Mouse (Mus musculus) stomach, embryonic 16.5 days (tissue): Measurements from ENCODE around the gene Sspo. TPM values are rescaled to one million over a fixed set of nuclear protein-coding genes. Genes with fewer than 3 reads are reported as not detected.

Experiments used
- ATAC-seq: fragments of 200-750 bp; cut with Nextera tagmentation; 2 replicates; pipeline ENCODE4 v1.8.0; 2017; ENCODE audit warnings: moderate number of reproducible peaks, moderate TSS enrichment; ENCODE audit not compliant: insufficient read depth, low FRiP score
- H3K27ac ChIP-seq: fragments of 300-500 bp; sonication (generic); 2 replicates; pipeline ENCODE4 v1.5.1; 2014; ENCODE audit warnings: low read length
- H3K27me3 ChIP-seq: fragments of 300-500 bp; sonication (generic); 2 replicates; pipeline ENCODE4 v1.6.1; 2014; ENCODE audit warnings: low read length, control low read depth, mixed read lengths; ENCODE audit not compliant: control insufficient read depth, insufficient read depth
- H3K36me3 ChIP-seq: fragments of 300-500 bp; sonication (generic); 2 replicates; pipeline ENCODE4 v1.6.1; 2014; ENCODE audit warnings: low read length; ENCODE audit not compliant: control insufficient read depth, insufficient read depth
- H3K4me1 ChIP-seq: fragments of 300-500 bp; sonication (generic); 2 replicates; pipeline ENCODE4 v1.6.1; 2014; ENCODE audit warnings: low read length, control low read depth, mixed read lengths; ENCODE audit not compliant: control insufficient read depth, insufficient read depth
- H3K4me2 ChIP-seq: fragments of 300-500 bp; sonication (generic); 2 replicates; pipeline ENCODE4 v1.6.1; 2014; ENCODE audit warnings: low read depth, low read length, mixed read lengths
- H3K4me3 ChIP-seq: fragments of 300-500 bp; sonication (generic); replicated peaks from 2 replicates; pipeline ENCODE4 v1.5.1; 2014; ENCODE audit warnings: mild to moderate bottlenecking, low read length
- H3K9ac ChIP-seq: fragments of 300-500 bp; sonication (generic); 2 replicates; pipeline ENCODE4 v1.6.1; 2014; ENCODE audit warnings: low read length
- H3K9me3 ChIP-seq: fragments of 300-500 bp; sonication (generic); replicated peaks from 2 replicates; pipeline ENCODE4 v1.6.1; 2016; ENCODE audit warnings: low read length, control low read depth; ENCODE audit not compliant: control insufficient read depth
- whole genome bisulfite sequencing: fragments of 180-500 bp; shearing (Covaris S2); extraction: QIAGEN DNeasy Blood & Tissue Kit; methylation state at CpG from one replicate; pipeline ENCODE4 v1.1.7; 2014; 5-methylcytosine and 5-hydroxymethylcytosine counted together
- polyA plus RNA-seq: library from polyadenylated mRNA; unstranded; fragments of >200 nt; fragmentation: Nextera tagmentation; extraction: Ambion mirVana; gene quantifications from 2 replicates; pipeline ENCODE4 v1.2.1, GENCODE M21; 2015

The Sspo gene
- 0.14 and 0.89 TPM in 2 replicates for polyA plus RNA-seq

GRCm38 (mm10) chr6:48447929-48448328 lies at the start of gene Sspo:
Gene Sspo (plus strand): TSS chr6:48448229.
- Histone ChIP-seq H3K4me1 (peaks cover 17% of the 10 kb centered on the region), H3K9me3 (no peaks in the 10 kb centered on the region), H3K9ac (no peak within 1 kb of the TSS; the same call in 1 of the 2 replicates), H3K4me3 (no peak within 1 kb of the TSS), H3K36me3 (no peaks in the 10 kb centered on the region), H3K27me3 (no peaks in the 10 kb centered on the region), H3K4me2 (no peak within 1 kb of the TSS), H3K27ac (no peak within 1 kb of the TSS)
- 85% methylated on average over 1 of the region's 1 CpGs for WGBS
- no peak for ATAC-seq

DNA sequence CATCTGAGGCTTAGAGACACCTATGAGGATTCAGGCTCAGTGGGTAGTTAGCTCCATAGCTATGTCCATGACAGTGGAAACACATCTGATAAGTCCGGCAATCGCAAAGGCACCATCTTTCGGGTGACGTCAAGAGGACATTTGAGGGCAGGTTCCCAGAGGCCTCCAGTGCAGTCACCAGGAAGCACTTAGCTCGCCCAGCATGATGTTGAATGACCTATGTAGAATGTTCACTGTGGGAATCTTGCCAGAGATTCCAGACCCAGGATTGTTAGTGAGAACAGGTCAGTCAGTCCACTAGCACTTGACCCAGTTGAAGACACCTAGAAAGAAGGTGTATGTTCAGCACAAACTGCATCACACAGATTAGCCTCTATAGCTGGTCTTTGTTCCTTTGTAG lies 48.1 kb upstream of the Sspo start:
- no peak overlapping the region for H3K9ac ChIP-seq
- H3K27ac ChIP-seq: no peak overlapping the region
- 86% methylated on average over 5 of the region's 5 CpGs for WGBS
- H3K4me2 ChIP-seq: no peak overlapping the region
- no peak overlapping the region for H3K4me3 ChIP-seq
- H3K4me1 ChIP-seq: peaks cover 16% of the 10 kb centered on the region
- H3K27me3 ChIP-seq: no peaks in the 10 kb centered on the region
- H3K9me3 ChIP-seq: no peaks in the 10 kb centered on the region
- ATAC-seq: no peak
- peaks cover under 1% of the 10 kb centered on the region; the same call in 1 of the 2 replicates for H3K36me3 ChIP-seq

DNA sequence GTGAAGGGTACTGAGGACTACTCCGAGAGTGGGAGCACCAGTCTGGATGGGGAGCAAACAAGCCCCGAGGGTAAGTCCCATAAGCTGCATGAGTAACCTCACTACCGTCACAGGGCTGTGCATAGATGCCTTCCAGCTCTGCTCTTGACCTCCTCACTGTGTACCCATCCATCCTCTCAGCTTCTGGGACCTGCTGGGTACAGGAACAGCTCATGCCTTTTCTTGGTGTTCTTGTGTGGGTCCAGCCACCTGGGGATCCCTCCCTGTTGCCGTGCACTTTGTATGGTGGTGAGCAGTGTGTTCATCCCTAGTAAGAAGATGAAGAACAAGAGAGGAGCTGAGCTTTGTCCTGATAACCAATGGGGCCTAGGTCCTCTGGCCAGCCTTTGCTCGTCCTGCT lies 44.0 kb upstream of the Sspo start:
- H3K27me3 ChIP-seq: no peaks in the 10 kb centered on the region
- H3K27ac ChIP-seq: no peak overlapping the region
- no peaks in the 10 kb centered on the region for H3K4me1 ChIP-seq
- ATAC-seq: no peak
- no peaks in the 10 kb centered on the region for H3K9me3 ChIP-seq
- no peak overlapping the region for H3K4me3 ChIP-seq
- WGBS: 91% methylated on average over 5 of the region's 5 CpGs
- H3K4me2 ChIP-seq: no peak overlapping the region
- no peak overlapping the region for H3K9ac ChIP-seq
- peaks cover 5% of the 10 kb centered on the region; the same call in 1 of the 2 replicates for H3K36me3 ChIP-seq

DNA sequence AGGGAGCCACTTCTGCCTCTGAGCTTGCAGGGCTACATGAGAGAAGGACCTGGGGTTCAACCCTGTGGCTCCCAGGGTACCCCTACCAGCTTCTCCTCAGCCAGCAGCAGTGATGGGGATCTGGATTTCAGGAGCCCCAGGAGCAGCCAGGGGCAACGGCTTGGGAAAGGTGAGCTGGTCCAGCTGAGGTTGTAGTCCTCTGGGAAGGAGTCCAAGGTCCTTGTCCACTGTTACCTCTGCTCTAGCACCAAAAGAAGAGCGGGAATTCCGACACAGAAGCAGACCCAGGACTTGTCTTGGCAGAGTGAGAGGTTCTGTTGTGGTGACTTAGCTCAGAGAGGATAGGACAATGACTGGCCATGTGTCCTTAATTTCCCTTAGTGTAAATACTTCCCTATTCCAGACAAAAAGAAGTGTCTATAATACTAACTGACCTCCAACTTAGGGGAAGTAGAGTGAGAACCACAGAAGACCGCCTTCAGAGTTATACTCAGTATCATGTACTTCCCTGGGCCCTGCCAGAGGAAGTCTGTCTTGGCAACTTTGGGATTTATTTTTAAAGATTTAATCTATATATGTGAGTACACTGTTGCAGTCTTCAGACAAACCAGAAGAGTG lies 38.2 kb upstream of the Sspo start:
- Histone ChIP-seq H3K9ac (no peak overlapping the region), H3K36me3 (peaks cover 21% of the 10 kb centered on the region; the same call in 1 of the 2 replicates), H3K4me1 (peaks cover 4% of the 10 kb centered on the region; the same call in 1 of the 2 replicates), H3K4me2 (no peak overlapping the region), H3K27me3 (no peaks in the 10 kb centered on the region), H3K27ac (no peak overlapping the region), H3K4me3 (no peak overlapping the region), H3K9me3 (no peaks in the 10 kb centered on the region)
- no peak for ATAC-seq
- WGBS: 89% methylated on average over 4 of the region's 4 CpGs

- 67% methylated on average over 3 of the region's 3 CpGs for WGBS
- ATAC-seq: no peak
Observed at GRCm38 (mm10) chr6:48410551-48410950, 37.5 kb upstream of the Sspo start.

DNA sequence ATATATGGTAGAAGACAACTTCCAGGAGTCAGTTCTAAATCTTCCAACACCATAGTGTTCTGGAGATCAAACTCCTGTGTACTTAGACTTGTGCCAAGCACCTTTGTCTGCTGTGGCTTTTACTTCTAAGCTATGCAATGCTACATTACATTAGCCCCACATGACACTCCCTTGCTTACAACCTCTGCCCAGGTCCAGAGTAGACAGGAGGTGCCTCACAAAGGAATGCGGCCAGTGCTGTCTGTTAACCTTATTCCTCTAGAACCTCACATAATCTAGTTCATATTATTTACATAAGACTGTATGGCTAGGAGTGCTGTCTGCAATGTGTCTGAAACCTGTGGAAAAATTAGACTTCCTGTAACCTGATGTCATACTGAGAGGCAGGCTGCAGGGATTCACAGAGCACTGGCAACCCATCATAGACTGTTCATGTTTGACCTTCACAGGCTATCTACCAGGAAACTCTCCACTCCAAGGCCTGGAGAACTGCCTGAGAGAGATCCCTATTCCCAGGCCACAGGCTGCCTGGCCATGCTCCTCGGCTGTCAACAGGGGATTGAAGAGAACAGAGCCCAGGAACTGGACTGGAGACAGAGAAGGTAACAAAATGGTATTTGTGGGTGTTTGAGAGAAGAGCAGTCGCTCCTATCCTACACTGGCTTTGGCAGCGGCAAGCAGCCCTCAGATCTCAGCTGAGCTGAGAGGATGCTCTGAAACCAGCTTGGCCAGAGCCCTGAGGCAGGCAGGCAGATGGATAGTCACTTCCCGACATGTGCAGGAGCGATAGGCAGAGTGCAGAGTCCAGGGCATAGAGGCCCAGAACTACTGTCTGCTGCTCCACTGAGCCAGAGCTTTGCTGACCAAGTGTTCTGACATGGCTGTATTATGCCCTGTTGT lies 36.6 kb upstream of the Sspo start:
- H3K4me1 ChIP-seq: peaks cover 4% of the 10 kb centered on the region; the same call in 1 of the 2 replicates
- H3K27ac ChIP-seq: peak overlapping the region; percentile 53; the same call in 1 of the 2 replicates
- no peak overlapping the region for H3K4me3 ChIP-seq
- WGBS: 88% methylated on average over 6 of the region's 6 CpGs
- no peaks in the 10 kb centered on the region for H3K27me3 ChIP-seq
- ATAC-seq: peak; percentile 63; the same call in 1 of the 2 replicates
- H3K9ac ChIP-seq: no peak overlapping the region
- H3K4me2 ChIP-seq: no peak overlapping the region
- no peaks in the 10 kb centered on the region for H3K9me3 ChIP-seq
- H3K36me3 ChIP-seq: peaks cover 28% of the 10 kb centered on the region; the same call in 1 of the 2 replicates

More at GRCm38 (mm10) chr6:48410551-48410950, 37.5 kb upstream of the Sspo start:
- no peak overlapping the region for H3K4me2 ChIP-seq
- no peaks in the 10 kb centered on the region for H3K27me3 ChIP-seq
- H3K9ac ChIP-seq: no peak overlapping the region
- peak overlapping the region; percentile 53; the same call in 1 of the 2 replicates for H3K27ac ChIP-seq
- peaks cover 4% of the 10 kb centered on the region; the same call in 1 of the 2 replicates for H3K4me1 ChIP-seq
- H3K36me3 ChIP-seq: peaks cover 23% of the 10 kb centered on the region; the same call in 1 of the 2 replicates
- no peaks in the 10 kb centered on the region for H3K9me3 ChIP-seq
- H3K4me3 ChIP-seq: no peak overlapping the region

- H3K4me2 ChIP-seq: no peak overlapping the region
- H3K27ac ChIP-seq: peak overlapping the region; percentile 9; the same call in 1 of the 2 replicates
- H3K27me3 ChIP-seq: no peaks in the 10 kb centered on the region
- no peak for ATAC-seq
- H3K36me3 ChIP-seq: peaks cover 28% of the 10 kb centered on the region; the same call in 1 of the 2 replicates
- H3K9me3 ChIP-seq: no peaks in the 10 kb centered on the region
- H3K9ac ChIP-seq: no peak overlapping the region; the same call in 1 of the 2 replicates
- H3K4me3 ChIP-seq: no peak overlapping the region
- 84% methylated on average over 4 of the region's 4 CpGs for WGBS
- H3K4me1 ChIP-seq: peaks cover 4% of the 10 kb centered on the region; the same call in 1 of the 2 replicates
Observed at GRCm38 (mm10) chr6:48412147-48412546, 35.9 kb upstream of the Sspo start.

- WGBS: 73% methylated on average over 3 of the region's 3 CpGs
- Histone ChIP-seq H3K4me2 (no peak overlapping the region), H3K9ac (no peak overlapping the region; the same call in 1 of the 2 replicates), H3K9me3 (no peaks in the 10 kb centered on the region), H3K4me3 (no peak overlapping the region), H3K27ac (no peak overlapping the region), H3K36me3 (peaks cover 28% of the 10 kb centered on the region; the same call in 1 of the 2 replicates), H3K27me3 (no peaks in the 10 kb centered on the region), H3K4me1 (peaks cover 4% of the 10 kb centered on the region; the same call in 1 of the 2 replicates)
- no peak for ATAC-seq
Observed at GRCm38 (mm10) chr6:48412662-48413061, 35.4 kb upstream of the Sspo start.
